Comparison of ENCODE assay signal across 8 mouse cellular contexts in the genomic region with DNA sequence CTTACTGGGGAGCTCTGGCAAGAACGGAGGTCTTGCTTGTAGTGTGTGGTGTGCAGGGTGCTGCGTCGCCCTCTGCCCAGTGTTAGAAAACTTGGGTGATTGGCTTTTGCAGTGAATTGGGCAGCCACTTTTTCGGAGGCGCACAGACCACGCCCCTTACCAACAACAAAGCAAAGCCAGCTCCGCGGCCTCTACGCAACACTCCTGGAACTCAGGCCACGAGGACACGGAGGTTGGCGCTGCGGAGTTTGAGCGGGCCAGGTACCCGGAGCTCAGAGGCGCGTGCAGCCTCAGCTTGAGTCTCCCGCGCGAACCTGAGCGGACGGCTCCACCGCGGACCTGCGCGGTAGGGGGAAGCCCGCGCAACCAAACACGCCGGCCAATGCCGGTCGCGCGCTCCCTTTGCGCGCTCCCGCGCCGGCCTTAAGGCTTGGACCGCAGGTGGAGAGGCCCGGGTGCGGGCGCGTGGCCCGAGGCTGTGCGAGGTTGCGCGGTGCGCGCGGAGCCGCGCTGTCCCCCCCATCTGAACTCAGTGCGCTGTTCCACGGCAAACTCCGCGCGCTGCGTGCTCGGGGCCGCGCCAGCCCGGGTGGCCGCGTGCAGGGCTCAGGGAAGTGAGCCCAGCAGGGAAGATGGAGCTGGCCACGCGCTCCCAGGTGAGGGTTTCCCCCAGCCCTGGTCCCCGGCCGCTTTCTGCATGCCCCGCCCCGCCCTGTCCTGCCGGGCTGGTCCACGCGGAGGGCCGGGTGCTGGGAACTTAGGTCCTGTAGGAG. TPM values are rescaled to one million over a fixed set of nuclear protein-coding genes. Genes with fewer than 3 reads are reported as not detected.
DNase-seq lines count a peak whose midpoint lies in the region; ATAC-seq and TF ChIP-seq lines count a peak whose summit lies in the region.

No protein-coding gene starts in this region.

- H3K79me2 ChIP-seq in MEL (ENCODE audit: control insufficient read depth, insufficient read depth, low read length, poor library complexity) = peaks cover 39% of the 10 kb centered on the region

- peak overlapping the region; percentile 88 for H3K9ac ChIP-seq in MEL (ENCODE audit: control insufficient read depth, low read depth, low read length, poor library complexity, severe bottlenecking)
- H3K9ac ChIP-seq in forebrain, embryonic 14.5 days (ENCODE audit: low read length) = peak overlapping the region; percentile 77
- peak overlapping the region; percentile 86 for H3K9ac ChIP-seq in hindbrain, embryonic 11.5 days (ENCODE audit: low read depth, low read length)

- no peak for TF ChIP-seq EP300 in MEL (IDR thresholded peaks at IDR 0.05; ENCODE audit: low read depth in 1 of 2, low read length in 2 of 2)

- TF ChIP-seq CTCF in MEL (IDR thresholded peaks at IDR 0.05 in 2 of 3, conservative IDR thresholded peaks at IDR 0.05 in 1 of 3; ENCODE audit: control insufficient read depth in 1 of 3, insufficient read depth in 1 of 3, low read depth in 2 of 3, low read length in 3 of 3, poor library complexity in 1 of 3, severe bottlenecking in 1 of 3) = no peak

- peak; percentile 94 for ATAC-seq in forebrain, embryonic 14.5 days
- ATAC-seq in hindbrain, embryonic 11.5 days (ENCODE audit: low FRiP score) = peak; percentile 95

- no peak for TF ChIP-seq RAD21 in MEL (IDR thresholded peaks at IDR 0.05; ENCODE audit: low read depth, low read length)

- peak; percentile 95 for DNase-seq in MEL (ENCODE audit: low read depth, low spot score)
- DNase-seq in cerebellum, adult 11 months = peak; percentile 18
- DNase-seq in forebrain, embryonic 14.5 days (ENCODE audit: low spot score) = peak; percentile 72
- DNase-seq in hindbrain, embryonic 11.5 days (ENCODE audit: low spot score) = peak; percentile 83
- peak; percentile 30 to 61 for DNase-seq in layer of hippocampus, postnatal 14 days (ENCODE audit: low spot score in 2 of 2)
- DNase-seq in lung, postnatal 10 days = peak; percentile 62
- DNase-seq in ovary, postnatal 10 days (ENCODE audit: low spot score) = peak; percentile 40
- DNase-seq in thymus, postnatal 10 days (ENCODE audit: low spot score in 2 of 2) = peak; percentile 56 to 62

- H3K4me2 ChIP-seq in forebrain, embryonic 14.5 days (ENCODE audit: low read length) = peak overlapping the region; percentile 98
- peak overlapping the region; percentile 94 for H3K4me2 ChIP-seq in hindbrain, embryonic 11.5 days (replicated peaks; ENCODE audit: low read depth, low read length)

- TF ChIP-seq POLR2A in MEL (IDR thresholded peaks at IDR 0.05; ENCODE audit: control insufficient read depth in 1 of 2, insufficient read depth in 1 of 2, low read depth in 1 of 2, low read length in 2 of 2, poor library complexity in 1 of 2) = peak; percentile 91 to 93

- no peaks in the 10 kb centered on the region for H3K9me3 ChIP-seq in MEL (replicated peaks; ENCODE audit: insufficient read depth, low read length)
- no peaks in the 10 kb centered on the region for H3K9me3 ChIP-seq in forebrain, embryonic 14.5 days (replicated peaks; ENCODE audit: control insufficient read depth, low read length)
- no peaks in the 10 kb centered on the region for H3K9me3 ChIP-seq in hindbrain, embryonic 11.5 days (ENCODE audit: control insufficient read depth, low read length)

- under 1% methylated on average over 75 of the region's 75 CpGs for WGBS in forebrain, embryonic 14.5 days
- WGBS in hindbrain, embryonic 11.5 days = under 1% methylated on average over 62 of the region's 75 CpGs

- H3K4me1 ChIP-seq in MEL (ENCODE audit: control insufficient read depth in 1 of 2, insufficient read depth in 2 of 2, low read length in 2 of 2) = peaks cover 6 to 19% of the 10 kb centered on the region in 2 experiments; a peak in 2 of 4 replicates
- no peaks in the 10 kb centered on the region for H3K4me1 ChIP-seq in forebrain, embryonic 14.5 days (ENCODE audit: control insufficient read depth, insufficient read depth, low read length)
- no peaks in the 10 kb centered on the region for H3K4me1 ChIP-seq in hindbrain, embryonic 11.5 days (replicated peaks; ENCODE audit: control insufficient read depth, insufficient read depth, low read length)

- peaks cover 0 to 16% of the 10 kb centered on the region in 2 experiments; a peak in 3 of 4 replicates for H3K36me3 ChIP-seq in MEL (ENCODE audit: control insufficient read depth in 1 of 2, insufficient read depth in 2 of 2, low read length in 2 of 2)
- no peaks in the 10 kb centered on the region for H3K36me3 ChIP-seq in forebrain, embryonic 14.5 days (ENCODE audit: control insufficient read depth, insufficient read depth, low read length)
- no peaks in the 10 kb centered on the region for H3K36me3 ChIP-seq in hindbrain, embryonic 11.5 days (ENCODE audit: control insufficient read depth, insufficient read depth, low read length)

- H3K4me3 ChIP-seq in MEL (ENCODE audit: control insufficient read depth in 1 of 2, insufficient read depth in 1 of 2, low read depth in 2 of 2, low read length in 2 of 2) = peak overlapping the region; percentile 71 to 82
- peak overlapping the region; percentile 68 for H3K4me3 ChIP-seq in forebrain, embryonic 14.5 days (ENCODE audit: low read depth, low read length)
- peak overlapping the region; percentile 58 for H3K4me3 ChIP-seq in hindbrain, embryonic 11.5 days (ENCODE audit: low read depth, low read length)

- H3K27ac ChIP-seq in MEL (ENCODE audit: control insufficient read depth, low read depth, low read length) = peak overlapping the region; percentile 43
- H3K27ac ChIP-seq in forebrain, embryonic 14.5 days (ENCODE audit: low read depth, low read length) = peak overlapping the region; percentile 53; the same call in 1 of the 2 replicates
- no peak overlapping the region for H3K27ac ChIP-seq in hindbrain, embryonic 11.5 days (ENCODE audit: low read depth, low read length)

- peaks cover 0 to 1% of the 10 kb centered on the region in 2 experiments; a peak in 1 of 4 replicates for H3K27me3 ChIP-seq in MEL (ENCODE audit: control insufficient read depth in 1 of 2, insufficient read depth in 2 of 2, low read length in 2 of 2)
- H3K27me3 ChIP-seq in forebrain, embryonic 14.5 days (replicated peaks; ENCODE audit: control insufficient read depth, insufficient read depth, low read length) = no peaks in the 10 kb centered on the region
- no peaks in the 10 kb centered on the region for H3K27me3 ChIP-seq in hindbrain, embryonic 11.5 days (ENCODE audit: control insufficient read depth, insufficient read depth, low read length)

TF ChIP-seq in MEL, 35 proteins besides CTCF, POLR2A, EP300 and RAD21 (continues in another document):
- TF ChIP-seq MAFK (IDR thresholded peaks at IDR 0.05; ENCODE audit: borderline replicate concordance, low read depth, low read length) = no peak
- no peak for TF ChIP-seq BHLHE40 (IDR thresholded peaks at IDR 0.05; ENCODE audit: borderline replicate concordance, low read depth, low read length)
- TF ChIP-seq NRF1 (IDR thresholded peaks at IDR 0.05; ENCODE audit: insufficient read depth, low read depth, low read length, poor library complexity, severe bottlenecking) = peak; percentile 60
- peak; percentile 99 for TF ChIP-seq CHD1 (IDR thresholded peaks at IDR 0.05; ENCODE audit: low read depth, low read length)
- TF ChIP-seq ZMIZ1 (IDR thresholded peaks at IDR 0.05; ENCODE audit: low read depth, low read length) = peak; percentile 74
- TF ChIP-seq MXI1 (IDR thresholded peaks at IDR 0.05; ENCODE audit: low read depth, low read length) = peak; percentile 89
- no peak for TF ChIP-seq ZNF384 (IDR thresholded peaks at IDR 0.05; ENCODE audit: low read depth, low read length)
- TF ChIP-seq ZKSCAN1 (IDR thresholded peaks at IDR 0.05; ENCODE audit: low read depth, low read length) = no peak
- TF ChIP-seq MAX (IDR thresholded peaks at IDR 0.05; ENCODE audit: low read length) = peak; percentile 93
- TF ChIP-seq CHD2 (IDR thresholded peaks at IDR 0.05; ENCODE audit: low read length) = no peak
- TF ChIP-seq ZC3H11A (IDR thresholded peaks at IDR 0.05; ENCODE audit: low read depth, low read length) = no peak
- TF ChIP-seq HCFC1 (IDR thresholded peaks at IDR 0.05; ENCODE audit: low read depth, low read length) = peak; percentile 64
- peak; percentile 82 for TF ChIP-seq MYC (IDR thresholded peaks at IDR 0.05; ENCODE audit: low read depth, low read length)
- no peak; the same call in 1 of the 2 replicates for TF ChIP-seq TCF12 (IDR thresholded peaks at IDR 0.05; ENCODE audit: low read depth, low read length)
- no peak for TF ChIP-seq USF2 (IDR thresholded peaks at IDR 0.05; ENCODE audit: borderline replicate concordance in 1 of 2, insufficient read depth in 1 of 2, low read depth in 1 of 2, low read length in 2 of 2)
- peak; percentile 41; the same call in 1 of the 2 replicates for TF ChIP-seq GABPA (IDR thresholded peaks at IDR 0.05; ENCODE audit: low read depth, low read length)
- TF ChIP-seq POLR2AphosphoS2 (IDR thresholded peaks at IDR 0.05; ENCODE audit: low read length) = peak; percentile 79
- TF ChIP-seq ELF1 (IDR thresholded peaks at IDR 0.05; ENCODE audit: low read depth, low read length) = peak; percentile 8; the same call in 1 of the 2 replicates
- TF ChIP-seq MEF2A (IDR thresholded peaks at IDR 0.05; ENCODE audit: extremely low read depth, insufficient replicate concordance, low read depth, low read length, poor library complexity, severe bottlenecking) = no peak
- peak; percentile 90; the same call in 1 of the 2 replicates for TF ChIP-seq E2F4 (IDR thresholded peaks at IDR 0.05; ENCODE audit: borderline replicate concordance, low read depth, low read length)
- no peak; the same call in 1 of the 2 replicates for TF ChIP-seq MAZ (IDR thresholded peaks at IDR 0.05; ENCODE audit: low read depth, low read length)
- TF ChIP-seq SIN3A (IDR thresholded peaks at IDR 0.05; ENCODE audit: low read length) = peak; percentile 70
- TF ChIP-seq TAL1 (IDR thresholded peaks at IDR 0.05; ENCODE audit: low read length) = no peak
- no peak for TF ChIP-seq RCOR1 (IDR thresholded peaks at IDR 0.05; ENCODE audit: low read depth, low read length)
- no peak for TF ChIP-seq UBTF (IDR thresholded peaks at IDR 0.05; ENCODE audit: borderline replicate concordance, insufficient read depth, low read depth, low read length)
- TF ChIP-seq NELFE (IDR thresholded peaks at IDR 0.05; ENCODE audit: low read depth, low read length) = peak; percentile 93
- peak; percentile 78; the same call in 1 of the 2 replicates for TF ChIP-seq TBP (IDR thresholded peaks at IDR 0.05; ENCODE audit: low read depth, low read length)

RNA-seq across cellular contexts. Expression of gene Cdca7l, which starts 39.4 kb away (rescaled TPM):
- total RNA-seq in MEL (2012; rRNA removed) = 86.5 and 93.3 TPM in 2 replicates
- 1,000 to 10,000 TPM in 1 of 2 experiments, 10 to 100 TPM in 1; 99.6 to 1,920 TPM for polyA plus RNA-seq in MEL (2012; ENCODE audit: insufficient read depth in 1 of 2, insufficient read length in 2 of 2, low read depth in 1 of 2, low replicate concordance in 2 of 2, missing spikeins in 1 of 2)
- polyA plus RNA-seq in forebrain, embryonic 14.5 days (2014; fragmentation: Nextera tagmentation; extraction: Ambion mirVana) = 11.1 and 12.6 TPM in 2 replicates
- polyA plus RNA-seq in hindbrain, embryonic 11.5 days (2014; fragmentation: Nextera tagmentation; extraction: Ambion mirVana) = 24.6 and 25.8 TPM in 2 replicates
- 1 to 10 TPM; 1.1 to 1.2 TPM for total RNA-seq in layer of hippocampus, postnatal 14 days (2021)

Comparison
In these comparisons a context has a peak if more than half of its experiments do, and no peak if none do; other contexts are left out.
1. DNase-seq: peak in every context shown above with its lines; median percentile 95 in MEL; 83 in hindbrain, embryonic 11.5 days; 72 in forebrain, embryonic 14.5 days; 62 in lung, postnatal 10 days; 59 in thymus, postnatal 10 days; 46 in layer of hippocampus, postnatal 14 days; 40 in ovary, postnatal 10 days; 18 in cerebellum, adult 11 months.